Mouse (Mus musculus) cerebellum, postnatal 36 days (tissue): ENCODE data around the gene Cfap300.

Experiments used
- DNase-seq, 2 experiments: peaks; one replicate each; pipeline ENCODE4 v3.0.0; 2021 to 2022; ENCODE audit warnings: mixed read lengths in 2 of 2

The Cfap300 gene

DNA sequence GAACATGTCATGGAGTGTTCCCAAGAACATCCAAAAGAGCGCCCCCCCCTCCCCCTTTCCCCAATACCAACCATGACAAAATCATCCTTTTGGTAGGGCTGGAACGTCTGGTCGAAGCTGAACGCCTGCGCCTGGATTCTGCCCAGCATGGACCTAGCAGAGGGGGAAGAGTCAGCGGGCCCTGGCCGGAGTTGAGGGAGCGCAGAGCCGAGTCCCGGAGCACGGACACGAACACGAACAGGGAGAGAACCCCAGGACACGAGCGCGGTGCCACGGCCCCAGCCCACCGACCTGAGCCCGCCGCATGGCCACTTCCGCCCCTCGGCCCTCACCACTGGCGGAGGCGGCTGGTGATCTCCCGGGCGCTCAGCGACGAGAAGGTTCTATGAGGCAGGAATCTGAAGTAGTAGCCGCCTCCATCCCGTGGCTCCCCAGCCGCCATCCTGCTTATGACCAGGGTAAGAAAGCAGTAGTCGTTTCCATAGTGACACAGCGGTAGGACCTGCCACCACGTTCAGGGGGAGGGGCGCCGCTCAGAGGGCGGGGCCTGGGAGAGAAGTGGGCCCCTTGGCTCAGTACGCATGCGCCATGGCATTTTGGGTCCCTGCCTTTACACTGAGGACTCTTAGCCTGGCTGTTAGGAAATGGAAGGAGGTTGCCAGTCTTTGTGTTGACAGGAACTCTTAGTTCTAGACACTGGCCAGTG, at the start of gene Cfap300:
TSS of gene Cfap300 (minus strand) at position 486 of the 706 bp plus-strand sequence.
- DNase-seq: peak; percentile 96 to 97

DNA sequence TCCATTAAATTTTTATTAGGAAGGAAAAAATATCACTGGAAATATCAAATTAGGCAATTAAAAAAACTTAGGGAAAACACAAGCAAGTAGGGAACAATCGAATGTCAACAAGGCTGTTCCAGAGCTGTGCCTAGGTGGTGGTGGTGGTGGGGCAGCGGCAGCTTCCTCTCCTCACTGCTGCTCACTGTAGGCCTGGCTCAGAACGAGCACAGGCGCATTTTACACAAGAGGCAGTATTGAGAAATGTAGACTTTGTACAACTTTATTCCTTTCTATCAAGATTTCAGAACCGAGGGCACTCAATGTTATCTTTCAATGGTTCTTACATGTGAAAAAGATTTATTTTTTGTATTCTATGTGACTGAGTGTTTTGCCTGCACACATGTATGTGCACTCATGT, 36.3 kb upstream of the Cfap300 start:
- no peak for DNase-seq

GRCm38 (mm10) chr9:8074345-8074744, 31.7 kb upstream of the Cfap300 start:
- DNase-seq: peak; percentile 15 to 36

- no peak for DNase-seq
These were observed 30.7 kb upstream of the Cfap300 start for GRCm38 (mm10) chr9:8073203-8073755.

GRCm38 (mm10) chr9:8059636-8060035, 17.0 kb upstream of the Cfap300 start:
- no peak for DNase-seq

DNA sequence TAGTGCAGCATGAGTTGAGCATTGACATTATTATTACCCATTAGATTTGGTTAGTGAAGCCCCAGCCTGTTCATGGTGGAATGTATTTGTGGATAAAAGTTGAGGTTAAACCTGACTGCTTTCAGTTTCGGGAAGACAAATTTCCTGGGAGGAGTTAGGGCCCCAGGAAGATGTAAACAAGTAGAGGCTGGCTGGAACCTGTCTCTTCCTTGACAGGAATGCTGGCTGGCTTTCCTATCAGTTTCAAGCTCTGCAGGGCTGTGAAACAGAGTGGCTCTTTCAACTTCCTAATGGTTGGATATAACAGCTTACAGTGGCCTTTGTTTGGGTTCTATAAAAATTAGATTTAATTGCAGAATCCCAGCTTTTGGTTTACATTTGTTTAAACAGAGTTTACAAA, 12.2 kb upstream of the Cfap300 start:
- DNase-seq: no peak

- DNase-seq: no peak
These were observed 393 bp upstream of the Cfap300 start for GRCm38 (mm10) chr9:8043044-8043387.

DNA sequence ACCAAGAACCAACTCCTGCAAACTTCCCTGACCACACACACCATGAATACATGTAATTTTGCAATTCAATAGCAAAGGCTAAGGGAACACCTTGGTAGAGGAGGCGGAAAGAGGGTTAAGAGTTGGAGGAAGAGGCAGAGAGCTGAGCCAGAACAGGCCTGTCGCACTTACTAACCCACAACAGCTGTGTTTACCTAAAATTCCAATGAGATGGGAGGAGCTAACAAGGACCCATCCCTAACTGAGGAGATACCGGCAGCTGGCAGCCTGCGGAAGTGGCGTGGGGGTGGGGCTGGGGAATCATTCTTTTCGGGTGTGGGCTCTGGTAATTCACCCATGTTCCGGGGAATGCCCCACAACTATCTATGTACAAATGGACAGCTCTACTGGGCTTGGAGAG, 7.1 kb downstream of the Cfap300 start:
- DNase-seq: no peak

GRCm38 (mm10) chr9:8035091-8035490, 7.5 kb downstream of the Cfap300 start:
- no peak for DNase-seq

DNA sequence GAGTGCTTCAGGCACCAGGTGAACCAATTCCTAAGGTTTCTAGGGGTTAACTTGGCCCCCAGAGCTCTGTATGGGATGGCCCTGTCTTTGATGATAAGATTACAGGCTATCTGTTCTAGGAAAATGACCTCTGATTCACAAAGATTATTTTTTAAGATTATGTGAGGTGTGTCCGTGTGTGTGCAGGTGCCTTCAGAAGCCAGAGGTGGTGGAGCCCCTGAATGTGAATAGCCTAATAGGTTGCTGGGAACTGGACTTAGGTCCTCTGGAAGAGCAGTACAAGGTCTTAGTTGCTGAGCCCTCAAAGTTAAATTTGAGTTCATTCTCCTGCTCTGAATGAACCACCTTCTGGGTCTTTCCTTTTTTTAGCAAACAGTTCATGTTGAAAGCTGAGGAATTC, 8.5 kb downstream of the Cfap300 start:
- no peak for DNase-seq

DNA sequence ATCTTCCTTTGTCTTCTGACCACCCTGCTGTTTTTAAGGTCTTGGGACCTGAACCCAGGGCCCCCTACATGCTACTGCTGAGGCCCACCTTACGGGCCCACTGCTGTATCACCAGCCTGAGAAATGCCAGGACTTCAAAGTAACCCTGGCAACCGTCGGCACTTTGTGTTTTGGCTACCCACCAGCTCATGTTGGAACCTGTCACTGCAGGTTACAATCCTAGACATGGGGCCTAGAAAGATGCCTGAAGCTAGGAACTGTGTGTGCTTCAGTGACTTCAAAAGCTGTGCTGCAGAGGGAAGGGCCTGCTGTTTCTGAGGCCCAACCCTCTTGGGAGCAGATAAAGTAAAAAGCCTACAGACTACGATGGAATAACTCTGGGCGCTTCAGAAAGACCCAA, 9.8 kb downstream of the Cfap300 start:
- no peak for DNase-seq

- no peak for DNase-seq
These were observed 24.0 kb downstream of the Cfap300 start for GRCm38 (mm10) chr9:8018609-8019008.

GRCm38 (mm10) chr9:8017253-8017913, 25.2 kb downstream of the Cfap300 start:
- peak; percentile 22 to 31 for DNase-seq

GRCm38 (mm10) chr9:8004370-8004991, 38.1 kb downstream of the Cfap300 start, which contains the start of gene Yap1:
Yap1 (minus strand) TSS chr9:8004596.
- peak; percentile 53 to 57 for DNase-seq

DNA sequence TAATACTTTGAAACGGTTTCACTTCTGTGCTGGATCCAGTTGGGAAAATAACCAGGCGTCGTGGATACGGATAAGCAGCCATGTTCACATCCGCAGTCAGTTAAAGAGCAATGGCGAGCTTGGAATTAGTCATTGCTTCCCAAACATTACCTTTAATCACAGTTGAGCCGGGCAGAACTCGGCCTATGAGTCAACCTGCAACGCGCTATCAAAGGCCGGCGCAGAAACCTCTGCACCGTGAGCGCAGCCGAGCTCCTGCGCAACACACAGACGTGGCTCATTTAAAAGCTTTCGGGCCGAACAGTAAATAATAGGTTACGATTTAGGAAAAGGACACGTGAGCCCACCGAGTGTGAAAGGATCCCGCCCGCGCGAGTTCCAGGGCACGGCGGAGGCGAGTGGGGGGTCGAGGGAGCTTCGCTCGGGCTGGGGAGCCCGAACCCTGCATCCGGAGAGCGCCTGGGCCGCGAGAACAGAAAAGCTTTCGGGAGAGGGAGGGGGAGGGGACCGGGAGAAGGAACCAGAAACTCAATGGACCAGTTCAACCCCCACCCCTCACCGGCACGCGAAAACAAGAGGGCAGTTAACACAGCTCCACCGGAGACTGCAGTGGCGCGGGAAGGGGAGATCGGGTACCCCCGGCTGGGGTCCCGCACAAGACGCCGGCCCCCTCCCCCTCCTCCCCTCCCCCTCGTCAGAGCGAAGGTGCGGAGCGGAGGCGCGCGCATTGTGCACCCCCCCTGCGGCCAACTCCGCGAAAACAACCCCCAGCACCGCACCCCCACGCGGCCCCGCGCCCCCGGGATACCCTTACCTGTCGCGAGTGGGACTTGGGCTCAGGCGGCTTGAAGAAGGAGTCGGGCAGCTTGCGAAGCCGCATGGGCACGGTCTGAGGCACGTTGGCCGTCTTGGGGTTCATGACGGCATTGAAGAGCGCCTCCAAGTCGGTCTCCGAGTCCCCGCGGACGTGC, 39.0 kb downstream of the Cfap300 start:
- DNase-seq: peak; percentile 17 to 29

DNA sequence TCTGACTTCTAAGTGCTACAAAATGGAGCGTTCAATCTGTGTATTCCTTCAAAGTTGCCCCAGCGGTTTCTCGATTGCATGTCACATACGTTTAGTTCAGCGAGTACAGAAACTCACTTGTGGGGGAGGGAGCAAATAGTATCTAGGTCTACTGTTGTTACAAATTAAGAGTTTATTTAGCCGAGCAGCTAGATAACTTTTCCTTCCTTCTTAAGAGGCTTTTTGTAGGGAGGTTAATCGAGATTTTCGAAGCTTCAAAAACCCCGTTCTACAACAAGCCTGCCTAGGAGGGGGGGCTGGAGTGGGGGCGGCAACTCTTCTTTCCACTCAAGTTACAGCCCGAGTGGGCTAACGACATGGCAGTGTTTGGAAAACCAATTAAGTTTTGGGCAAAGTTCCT, 39.8 kb downstream of the Cfap300 start:
- no peak for DNase-seq

- DNase-seq: peak in 1 of 2 experiments; percentile 5
These were observed 41.3 kb downstream of the Cfap300 start for GRCm38 (mm10) chr9:8001352-8001751.

GRCm38 (mm10) chr9:7994275-7994674, 48.3 kb downstream of the Cfap300 start:
- no peak for DNase-seq

- no peak for DNase-seq
These were observed 50.0 kb downstream of the Cfap300 start for GRCm38 (mm10) chr9:7992651-7993050.

- DNase-seq: no peak
These were observed 51.7 kb downstream of the Cfap300 start for GRCm38 (mm10) chr9:7990897-7991296.

GRCm38 (mm10) chr9:7987119-7987518, 55.5 kb downstream of the Cfap300 start:
- no peak for DNase-seq

DNA sequence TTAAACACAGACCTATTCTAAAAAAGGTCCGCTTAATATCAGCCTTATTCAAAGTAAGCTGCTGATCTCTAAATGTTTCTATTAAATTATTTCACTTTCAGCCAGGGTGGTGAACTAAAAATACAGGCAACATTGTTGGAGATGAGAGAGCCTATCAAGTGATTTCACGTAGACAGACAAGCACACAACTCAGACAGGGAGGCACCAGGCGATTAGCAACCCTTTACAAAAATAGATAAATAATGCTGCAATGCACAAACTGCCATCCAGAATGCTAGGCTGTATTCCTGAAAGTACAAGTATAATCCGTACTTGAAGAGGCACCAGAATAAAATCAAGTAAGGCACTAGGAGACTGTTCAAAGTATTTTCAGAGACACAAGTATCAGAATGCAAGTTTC, 58.3 kb downstream of the Cfap300 start:
- no peak for DNase-seq

DNA sequence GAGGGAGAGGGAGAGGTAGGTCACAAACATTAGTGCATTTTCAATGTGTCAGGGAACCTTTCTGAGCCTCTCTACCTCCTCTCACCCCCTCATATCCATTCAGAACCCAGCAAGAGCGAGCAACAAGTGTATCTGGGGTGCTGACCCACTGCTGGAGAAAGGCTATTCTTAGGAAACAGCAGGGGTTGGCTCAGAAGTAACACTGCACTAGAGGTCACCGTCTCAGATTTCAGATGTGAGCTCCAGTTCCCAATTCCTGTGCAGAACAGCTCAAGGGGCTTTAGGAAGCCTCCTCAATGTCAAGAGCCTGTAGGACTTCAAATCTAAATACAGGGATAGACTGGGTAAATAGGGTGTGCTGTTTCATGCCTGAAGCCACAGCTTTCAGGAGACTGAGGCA, 59.0 kb downstream of the Cfap300 start:
- DNase-seq: no peak
